Mouse (Mus musculus): ENCODE results near the gene Epb41l1. TPM values are rescaled to one million over a fixed set of nuclear protein-coding genes. Genes with fewer than 3 reads are reported as not detected.

The Epb41l1 gene
- total RNA-seq, 2 experiments from 2014 or later: under 0.01 to 0.34 TPM

- no peak for ATAC-seq (replicated peaks; ENCODE audit: low FRiP score, poor library complexity, severe bottlenecking)
Observed at GRCm38 (mm10) chr2:156576850-156577587, 156.3 kb downstream of the Epb41l1 start.

GRCm38 (mm10) chr2:156580507-156580906, 159.8 kb downstream of the Epb41l1 start:
- ATAC-seq (replicated peaks; ENCODE audit: low FRiP score, poor library complexity, severe bottlenecking): no peak

GRCm38 (mm10) chr2:156581244-156581643, 160.5 kb downstream of the Epb41l1 start:
- no peak for ATAC-seq (replicated peaks; ENCODE audit: low FRiP score, poor library complexity, severe bottlenecking)

GRCm38 (mm10) chr2:156582887-156583286, 162.2 kb downstream of the Epb41l1 start:
- no peak for ATAC-seq (replicated peaks; ENCODE audit: low FRiP score, poor library complexity, severe bottlenecking)

- ATAC-seq (replicated peaks; ENCODE audit: low FRiP score, poor library complexity, severe bottlenecking): no peak
Observed at GRCm38 (mm10) chr2:156584154-156584796, 163.6 kb downstream of the Epb41l1 start.

- no peak for ATAC-seq (replicated peaks; ENCODE audit: low FRiP score, poor library complexity, severe bottlenecking)
Observed at GRCm38 (mm10) chr2:156584797-156585471, 164.2 kb downstream of the Epb41l1 start.

- no peak for ATAC-seq (replicated peaks; ENCODE audit: low FRiP score, poor library complexity, severe bottlenecking)
Observed at GRCm38 (mm10) chr2:156589481-156589880, 168.8 kb downstream of the Epb41l1 start.

Other genes with a start within 250 kb of the Epb41l1 start
- 528 and 548 TPM in 2 replicates for gene Rbm39, start 240.7 kb upstream of the Epb41l1 start, total RNA-seq (2015; ENCODE audit: low replicate concordance)
- gene Rbm39, start 240.7 kb upstream of the Epb41l1 start, total RNA-seq (2017; ENCODE audit: low replicate concordance): 550 and 778 TPM in 2 replicates
- gene Phf20, start 224.4 kb upstream of the Epb41l1 start, total RNA-seq (2015; ENCODE audit: low replicate concordance): 12.7 and 13.6 TPM in 2 replicates
- 7.1 and 15.3 TPM in 2 replicates for gene Phf20, start 224.4 kb upstream of the Epb41l1 start, total RNA-seq (2017; ENCODE audit: low replicate concordance)
- 0.38 and 1.0 TPM in 2 replicates for gene Cnbd2, start 108.6 kb upstream of the Epb41l1 start, total RNA-seq (2015; ENCODE audit: low replicate concordance)
- gene Cnbd2, start 108.6 kb upstream of the Epb41l1 start, total RNA-seq (2017; ENCODE audit: low replicate concordance): 1.4 TPM in 1 of 2 replicates, not detected in the other
- gene Scand1, start 108.2 kb upstream of the Epb41l1 start, total RNA-seq (2015; ENCODE audit: low replicate concordance): 2.3 TPM in 1 of 2 replicates, not detected in the other
- 1.9 and 16.4 TPM in 2 replicates for gene Scand1, start 108.2 kb upstream of the Epb41l1 start, total RNA-seq (2017; ENCODE audit: low replicate concordance)
- gene Aar2, start 126.7 kb downstream of the Epb41l1 start, total RNA-seq (2015; ENCODE audit: low replicate concordance): 1.0 and 2.1 TPM in 2 replicates
- gene Aar2, start 126.7 kb downstream of the Epb41l1 start, total RNA-seq (2017; ENCODE audit: low replicate concordance): 3.5 and 7.2 TPM in 2 replicates
- gene Dlgap4, start 192.8 kb downstream of the Epb41l1 start, total RNA-seq (2015; ENCODE audit: low replicate concordance): 8.2 and 8.3 TPM in 2 replicates
- gene Dlgap4, start 192.8 kb downstream of the Epb41l1 start, total RNA-seq (2017; ENCODE audit: low replicate concordance): 3.8 and 9.0 TPM in 2 replicates